Mouse (Mus musculus) lung, postnatal 0 days (tissue): ENCODE results near the gene Prex1. TPM values are rescaled to one million over a fixed set of nuclear protein-coding genes. Genes with fewer than 3 reads are reported as not detected.

ENCODE experiments used
- ATAC-seq: fragments of 200-750 bp; cut with Nextera tagmentation; 2 replicates; pipeline ENCODE4 v1.8.0; 2017; ENCODE audit warnings: moderate library complexity
- DNase-seq: peaks from one replicate; pipeline ENCODE4 v3.0.0-alpha.2; 2016; ENCODE audit warnings: low spot score
- H3K27ac ChIP-seq: fragments of 300-500 bp; sonication (generic); 2 replicates; pipeline ENCODE4 v1.5.1; 2014; ENCODE audit warnings: antibody characterized with exemption, mild to moderate bottlenecking, low read length, mixed read lengths
- H3K27me3 ChIP-seq: fragments of 300-500 bp; sonication (generic); replicated peaks from 2 replicates; pipeline ENCODE4 v1.6.1; 2014; ENCODE audit warnings: low read length, mixed read lengths; ENCODE audit not compliant: insufficient read depth
- H3K36me3 ChIP-seq: fragments of 300-500 bp; sonication (generic); 2 replicates; pipeline ENCODE4 v1.6.1; 2014; ENCODE audit warnings: low read length, mixed read lengths; ENCODE audit not compliant: insufficient read depth
- H3K4me1 ChIP-seq: fragments of 300-500 bp; sonication (generic); 2 replicates; pipeline ENCODE4 v1.6.1; 2014; ENCODE audit warnings: antibody characterized with exemption, low read depth, low read length, mixed read lengths; ENCODE audit not compliant: insufficient read depth
- H3K4me2 ChIP-seq: fragments of 300-500 bp; sonication (generic); replicated peaks from 2 replicates; pipeline ENCODE4 v1.6.1; 2014; ENCODE audit warnings: low read depth, mild to moderate bottlenecking, low read length, moderate library complexity, mixed read lengths
- H3K4me3 ChIP-seq: fragments of 300-500 bp; sonication (generic); 2 replicates; pipeline ENCODE4 v1.5.1; 2014; ENCODE audit warnings: low read depth, low read length
- H3K9ac ChIP-seq: fragments of 300-500 bp; sonication (generic); replicated peaks from 2 replicates; pipeline ENCODE4 v1.6.1; 2014; ENCODE audit warnings: low read depth, mild to moderate bottlenecking
- H3K9me3 ChIP-seq: fragments of 300-500 bp; sonication (generic); 2 replicates; pipeline ENCODE4 v1.6.1; 2016; ENCODE audit warnings: low read length, mixed read lengths
- CTCF ChIP-seq: IDR thresholded peaks from 2 replicates; pipeline ENCODE4 v1.5.1; 2016; ENCODE audit warnings: antibody characterized with exemption, mild to moderate bottlenecking
- EP300 ChIP-seq: IDR thresholded peaks from 2 replicates; pipeline ENCODE4 v1.6.1; 2016; ENCODE audit warnings: antibody characterized with exemption, mild to moderate bottlenecking, control low read depth
- WGBS: fragments of 180-500 bp; shearing (Covaris S2); extraction: QIAGEN DNeasy Blood & Tissue Kit; methylation state at CpG from one replicate; pipeline ENCODE4 v1.1.7; 2014; 5-methylcytosine and 5-hydroxymethylcytosine counted together
- polyA plus RNA-seq: library from polyadenylated mRNA; unstranded; fragments of >200 nt; fragmentation: Nextera tagmentation; extraction: Ambion mirVana; gene quantifications from 2 replicates; pipeline ENCODE4 v1.2.1, GENCODE M21; 2015

The Prex1 gene
- polyA plus RNA-seq, 1 experiment from 2014 or later = 6.9 TPM

DNA sequence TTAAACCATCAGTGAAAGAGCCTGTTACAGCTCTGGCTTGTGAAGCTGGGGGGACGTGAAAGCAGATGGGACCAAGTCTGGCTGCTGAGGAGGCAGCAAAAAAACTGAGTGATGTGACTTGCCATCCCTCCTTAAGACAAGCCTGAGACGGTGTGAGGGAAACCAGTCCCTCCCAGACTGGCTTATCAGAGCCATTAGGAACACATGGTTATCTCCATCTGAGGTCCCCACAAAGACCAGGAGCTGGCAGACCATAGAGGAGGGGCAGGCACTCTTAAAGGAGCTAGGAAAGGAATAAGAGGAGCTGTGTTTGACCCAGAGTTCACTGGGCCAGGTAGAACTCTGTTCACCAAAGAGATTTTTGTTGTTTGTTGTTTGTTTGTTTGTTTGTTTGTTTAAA, 7.1 kb downstream of the Prex1 start:
- Histone ChIP-seq H3K9ac (no peak overlapping the region), H3K36me3 (no peaks in the 10 kb centered on the region), H3K4me1 (no peaks in the 10 kb centered on the region), H3K9me3 (no peaks in the 10 kb centered on the region), H3K4me2 (no peak overlapping the region), H3K27ac (no peak overlapping the region), H3K27me3 (no peaks in the 10 kb centered on the region), H3K4me3 (no peak overlapping the region)
- 67% methylated on average over 2 of the region's 2 CpGs for WGBS
- ATAC-seq (no peak), DNase-seq (no peak)
- TF ChIP-seq EP300 (no peak), CTCF (no peak)

GRCm38 (mm10) chr2:166703491-166703890, 10.1 kb downstream of the Prex1 start:
- Histone ChIP-seq H3K27me3 (no peaks in the 10 kb centered on the region), H3K4me2 (no peak overlapping the region), H3K9ac (no peak overlapping the region), H3K27ac (no peak overlapping the region), H3K9me3 (no peaks in the 10 kb centered on the region), H3K4me3 (no peak overlapping the region), H3K36me3 (no peaks in the 10 kb centered on the region), H3K4me1 (no peaks in the 10 kb centered on the region)
- WGBS = 73% methylated on average over 3 of the region's 3 CpGs
- TF ChIP-seq EP300 = no peak
- no peak for TF ChIP-seq CTCF
- DNase-seq (no peak), ATAC-seq (no peak)

GRCm38 (mm10) chr2:166702113-166702445, 11.6 kb downstream of the Prex1 start:
- no peaks in the 10 kb centered on the region for H3K36me3 ChIP-seq
- no peaks in the 10 kb centered on the region for H3K4me1 ChIP-seq
- DNase-seq = no peak
- no peak for ATAC-seq
- no peak overlapping the region for H3K9ac ChIP-seq
- H3K4me3 ChIP-seq = no peak overlapping the region
- 98% methylated on average over 2 of the region's 2 CpGs for WGBS
- no peak overlapping the region for H3K4me2 ChIP-seq
- TF ChIP-seq EP300 (no peak), CTCF (no peak)
- no peaks in the 10 kb centered on the region for H3K9me3 ChIP-seq
- H3K27me3 ChIP-seq = no peaks in the 10 kb centered on the region
- H3K27ac ChIP-seq = no peak overlapping the region

GRCm38 (mm10) chr2:166701248-166702112, 12.2 kb downstream of the Prex1 start:
- H3K4me2 ChIP-seq = no peak overlapping the region
- DNase-seq (no peak), ATAC-seq (no peak)
- no peak overlapping the region for H3K4me3 ChIP-seq
- no peaks in the 10 kb centered on the region for H3K27me3 ChIP-seq
- H3K9me3 ChIP-seq = no peaks in the 10 kb centered on the region
- 56% methylated on average over 23 of the region's 23 CpGs for WGBS
- H3K27ac ChIP-seq = no peak overlapping the region
- TF ChIP-seq CTCF = no peak
- no peak for TF ChIP-seq EP300
- no peaks in the 10 kb centered on the region for H3K36me3 ChIP-seq
- no peaks in the 10 kb centered on the region for H3K4me1 ChIP-seq
- H3K9ac ChIP-seq = no peak overlapping the region

- H3K27ac ChIP-seq = no peak overlapping the region
- no peaks in the 10 kb centered on the region for H3K36me3 ChIP-seq
- no peak overlapping the region for H3K4me2 ChIP-seq
- no peak overlapping the region for H3K4me3 ChIP-seq
- ATAC-seq = no peak
- no peaks in the 10 kb centered on the region for H3K9me3 ChIP-seq
- no peak overlapping the region for H3K9ac ChIP-seq
- H3K4me1 ChIP-seq = no peaks in the 10 kb centered on the region
- TF ChIP-seq EP300 (no peak), CTCF (no peak)
- WGBS = 57% methylated on average over 13 of the region's 13 CpGs
- no peak for DNase-seq
- no peaks in the 10 kb centered on the region for H3K27me3 ChIP-seq
Observed at GRCm38 (mm10) chr2:166700732-166701131, 12.9 kb downstream of the Prex1 start.

DNA sequence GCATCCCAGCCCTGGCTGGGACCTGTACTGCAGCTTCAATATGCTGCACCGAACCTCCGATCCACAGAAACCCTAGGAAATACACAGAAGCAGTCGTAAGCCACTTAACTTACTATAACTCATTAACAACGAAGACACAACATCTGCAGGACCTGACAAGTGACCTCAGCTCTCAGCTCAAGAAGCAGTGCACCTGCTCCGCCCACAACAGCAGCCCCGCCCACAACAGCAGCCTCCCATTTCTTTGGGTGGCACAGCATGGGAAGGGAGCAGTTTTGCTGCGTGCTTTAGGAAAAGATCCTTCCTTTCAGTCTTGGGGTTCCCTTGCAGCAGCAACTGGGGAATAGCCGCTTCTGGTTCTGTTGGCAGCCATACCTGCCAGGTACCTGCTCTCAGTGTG, 13.5 kb downstream of the Prex1 start:
- no peaks in the 10 kb centered on the region for H3K36me3 ChIP-seq
- DNase-seq (no peak), ATAC-seq (no peak)
- 50% methylated on average over 8 of the region's 8 CpGs for WGBS
- H3K27me3 ChIP-seq = no peaks in the 10 kb centered on the region
- H3K9ac ChIP-seq = no peak overlapping the region
- no peaks in the 10 kb centered on the region for H3K9me3 ChIP-seq
- no peaks in the 10 kb centered on the region for H3K4me1 ChIP-seq
- TF ChIP-seq CTCF (no peak), EP300 (no peak)
- no peak overlapping the region for H3K4me3 ChIP-seq
- no peak overlapping the region for H3K27ac ChIP-seq
- no peak overlapping the region for H3K4me2 ChIP-seq

- no peak for ATAC-seq
- H3K4me1 ChIP-seq = no peaks in the 10 kb centered on the region
- H3K4me2 ChIP-seq = no peak overlapping the region
- peaks cover under 1% of the 10 kb centered on the region; the same call in 1 of the 2 replicates for H3K9me3 ChIP-seq
- H3K36me3 ChIP-seq = no peaks in the 10 kb centered on the region
- no peaks in the 10 kb centered on the region for H3K27me3 ChIP-seq
- TF ChIP-seq CTCF = no peak
- TF ChIP-seq EP300 = no peak
- DNase-seq = no peak
- no peak overlapping the region for H3K27ac ChIP-seq
- WGBS = 87% methylated on average over 5 of the region's 5 CpGs
- H3K9ac ChIP-seq = no peak overlapping the region
- H3K4me3 ChIP-seq = no peak overlapping the region
Observed at GRCm38 (mm10) chr2:166699552-166699951, 14.1 kb downstream of the Prex1 start.
